Mouse (Mus musculus) CH12.LX (cell line): ENCODE results near the gene Kcnk7. TPM values are rescaled to one million over a fixed set of nuclear protein-coding genes. Genes with fewer than 3 reads are reported as not detected.

Source experiments
- DNase-seq: peaks from one replicate; pipeline ENCODE4 v3.0.0-alpha.2; 2013; ENCODE audit errors: extremely low read depth
- H3K27ac ChIP-seq: 2 replicates; pipeline ENCODE4 v1.5.1; 2012; ENCODE audit warnings: low read depth, mild to moderate bottlenecking, control low read depth, moderate library complexity; ENCODE audit not compliant: insufficient read depth
- H3K27me3 ChIP-seq: replicated peaks from 2 replicates; pipeline ENCODE3; 2012; ENCODE audit warnings: inconsistent platforms
- H3K36me3 ChIP-seq, 2 experiments: replicated peaks in 1 of 2; 2 replicates each; pipeline versions ENCODE3 to v1.6.1; 2012; ENCODE audit warnings: inconsistent platforms in 1 of 2, low read length in 1 of 2, mild to moderate bottlenecking in 1 of 2, mixed read lengths in 1 of 2, moderate library complexity in 1 of 2; ENCODE audit not compliant: control insufficient read depth in 1 of 2, insufficient read depth in 1 of 2
- H3K4me1 ChIP-seq, 2 experiments: 2 replicates each; pipeline ENCODE4 v1.6.1; 2012; ENCODE audit warnings: inconsistent platforms in 1 of 2, moderate library complexity in 1 of 2; ENCODE audit not compliant: insufficient read depth in 2 of 2, control insufficient read depth in 1 of 2
- H3K4me2 ChIP-seq: 2 replicates; pipeline ENCODE4 v1.6.1; 2012; ENCODE audit warnings: low read depth, mild to moderate bottlenecking, control low read depth; ENCODE audit not compliant: poor library complexity, insufficient read depth, severe bottlenecking
- H3K4me3 ChIP-seq, 3 experiments: fragments of 150-350 bp in 1 of 3; sonication (generic) in 1 of 3; replicated peaks in 1 of 3; 2 replicates each; pipeline versions ENCODE3 to v1.5.1; 2011 to 2012; ENCODE audit warnings: low read depth in 2 of 3, low read length in 2 of 3, mild to moderate bottlenecking in 2 of 3, moderate library complexity in 2 of 3, control low read depth in 1 of 3, improper control_type of control experiment in 1 of 3, inconsistent platforms in 1 of 3, mixed read lengths in 1 of 3; ENCODE audit not compliant: poor library complexity in 1 of 3
- H3K79me2 ChIP-seq: replicated peaks from 2 replicates; pipeline ENCODE4 v1.6.1; 2012; ENCODE audit warnings: mild to moderate bottlenecking, moderate library complexity; ENCODE audit not compliant: control insufficient read depth, poor library complexity, insufficient read depth, severe bottlenecking; ENCODE audit errors: extremely low read depth
- H3K9ac ChIP-seq: 2 replicates; pipeline ENCODE4 v1.6.1; 2012; ENCODE audit warnings: low read depth, mild to moderate bottlenecking, control low read depth, moderate library complexity; ENCODE audit not compliant: insufficient read depth
- H3K9me3 ChIP-seq: replicated peaks from 2 replicates; pipeline ENCODE3; 2012; ENCODE audit warnings: low read length, inconsistent platforms, mixed read lengths
- BHLHE40 ChIP-seq: IDR thresholded peaks from 2 replicates; pipeline ENCODE4 v1.6.1; 2011; ENCODE audit warnings: mild to moderate bottlenecking, low read depth, low read length, improper control_type of control experiment
- CHD1 ChIP-seq: IDR thresholded peaks from 2 replicates; pipeline ENCODE4 v1.6.1; 2012; ENCODE audit warnings: low read depth, low read length, improper control_type of control experiment, inconsistent platforms
- CHD2 ChIP-seq: IDR thresholded peaks from 2 replicates; pipeline ENCODE4 v1.6.1; 2011; ENCODE audit warnings: low read length, improper control_type of control experiment
- ELF1 ChIP-seq: IDR thresholded peaks from 2 replicates; pipeline ENCODE4 v1.6.1; 2014; ENCODE audit warnings: low read depth, mild to moderate bottlenecking, inconsistent platforms, low read length, improper control_type of control experiment
- ETS1 ChIP-seq: conservative IDR thresholded peaks from 2 replicates; pipeline ENCODE4 v1.6.1; 2012; ENCODE audit warnings: low read depth, mild to moderate bottlenecking, inconsistent platforms, low read length, improper control_type of control experiment, moderate library complexity
- GABPA ChIP-seq: IDR thresholded peaks from 2 replicates; pipeline ENCODE4 v1.6.1; 2012; ENCODE audit warnings: low read depth, low read length, improper control_type of control experiment, inconsistent platforms; ENCODE audit not compliant: insufficient replicate concordance
- IRF4 ChIP-seq: IDR thresholded peaks from 2 replicates; pipeline ENCODE4 v1.6.1; 2014; ENCODE audit warnings: low read depth, mild to moderate bottlenecking, inconsistent platforms, low read length, improper control_type of control experiment
- JUN ChIP-seq: IDR thresholded peaks from 2 replicates; pipeline ENCODE4 v1.6.1; 2011; ENCODE audit warnings: low read depth, mild to moderate bottlenecking, low read length, improper control_type of control experiment, moderate library complexity; ENCODE audit not compliant: insufficient read depth
- JUND ChIP-seq: conservative IDR thresholded peaks from 2 replicates; pipeline ENCODE4 v1.6.1; 2011; ENCODE audit warnings: low read depth, low read length, improper control_type of control experiment
- KAT2A ChIP-seq: IDR thresholded peaks from 2 replicates; pipeline ENCODE4 v1.6.1; 2012; ENCODE audit warnings: low read length, improper control_type of control experiment, inconsistent platforms; ENCODE audit not compliant: insufficient replicate concordance
- MAX ChIP-seq: IDR thresholded peaks from 2 replicates; pipeline ENCODE4 v1.6.1; 2011; ENCODE audit warnings: low read length, improper control_type of control experiment
- MEF2A ChIP-seq: IDR thresholded peaks from 2 replicates; pipeline ENCODE4 v1.6.1; 2014; ENCODE audit warnings: low read depth, mild to moderate bottlenecking, inconsistent platforms, low read length, improper control_type of control experiment, borderline replicate concordance
- MXI1 ChIP-seq: IDR thresholded peaks from 2 replicates; pipeline ENCODE4 v1.6.1; 2011; ENCODE audit warnings: mild to moderate bottlenecking, low read depth, low read length, improper control_type of control experiment
- NELFE ChIP-seq: IDR thresholded peaks from 2 replicates; pipeline ENCODE4 v1.6.1; 2011; ENCODE audit warnings: low read depth, low read length, improper control_type of control experiment
- PAX5 ChIP-seq: IDR thresholded peaks from 2 replicates; pipeline ENCODE4 v1.6.1; 2012; ENCODE audit warnings: low read length, inconsistent platforms, mixed read lengths
- RAD21 ChIP-seq: IDR thresholded peaks from 2 replicates; pipeline ENCODE4 v1.6.1; 2011; ENCODE audit warnings: low read depth, mild to moderate bottlenecking, low read length, improper control_type of control experiment, moderate library complexity
- RCOR1 ChIP-seq: conservative IDR thresholded peaks from 2 replicates; pipeline ENCODE4 v1.6.1; 2012; ENCODE audit warnings: low read depth, mild to moderate bottlenecking, inconsistent platforms, low read length, improper control_type of control experiment
- SIN3A ChIP-seq: IDR thresholded peaks from 2 replicates; pipeline ENCODE4 v1.6.1; 2012; ENCODE audit warnings: low read length, improper control_type of control experiment, inconsistent platforms
- SMC3 ChIP-seq: IDR thresholded peaks from 2 replicates; pipeline ENCODE4 v1.6.1; 2011; ENCODE audit warnings: low read depth, low read length, improper control_type of control experiment
- TBP ChIP-seq: conservative IDR thresholded peaks from 2 replicates; pipeline ENCODE4 v1.6.1; 2011; ENCODE audit warnings: low read depth, low read length, improper control_type of control experiment
- TCF12 ChIP-seq: IDR thresholded peaks from 2 replicates; pipeline ENCODE4 v1.6.1; 2014; ENCODE audit warnings: low read depth, mild to moderate bottlenecking, inconsistent platforms, low read length, improper control_type of control experiment
- USF1 ChIP-seq: IDR thresholded peaks from 2 replicates; pipeline ENCODE4 v1.6.1; 2014; ENCODE audit warnings: low read depth, mild to moderate bottlenecking, inconsistent platforms, low read length, improper control_type of control experiment
- USF2 ChIP-seq: conservative IDR thresholded peaks from 2 replicates; pipeline ENCODE4 v1.6.1; 2011; ENCODE audit warnings: low read depth, low read length, improper control_type of control experiment
- ZC3H11A ChIP-seq: IDR thresholded peaks from 2 replicates; pipeline ENCODE4 v1.6.1; 2012; ENCODE audit warnings: low read depth, mild to moderate bottlenecking, inconsistent platforms, low read length, improper control_type of control experiment
- ZKSCAN1 ChIP-seq: IDR thresholded peaks from 2 replicates; pipeline ENCODE4 v1.6.1; 2012; ENCODE audit warnings: low read depth, inconsistent platforms, low read length, improper control_type of control experiment, borderline replicate concordance
- ZMIZ1 ChIP-seq: IDR thresholded peaks from 2 replicates; pipeline ENCODE4 v1.6.1; 2012; ENCODE audit warnings: low read depth, mild to moderate bottlenecking, inconsistent platforms, low read length, improper control_type of control experiment
- dilution Hi-C: fragments of 300-500 bp; cut with MboI; formaldehyde crosslinking; loops from 2 replicates; pipeline ENCODE4 v1.14.3; 2020; ENCODE audit warnings: low sequenced_read_pairs; ENCODE audit not compliant: extremely low pct_unique_long_range_greater_than_20kb, extremely low pct_ligation_motif_present
- in situ Hi-C: fragments of 300-500 bp; cut with MboI; formaldehyde crosslinking; loops from 3 replicates; pipeline ENCODE4 v1.14.3; 2019; ENCODE audit warnings: low sequenced_read_pairs, low pct_ligation_motif_present, low pct_unique_long_range_greater_than_20kb, mixed read lengths
- polyA plus RNA-seq: library from polyadenylated mRNA; unstranded; fragments of >175 nt; gene quantifications from 2 replicates; pipeline ENCODE4 v1.2.1, GENCODE M21; 2012; ENCODE audit warnings: low read depth; ENCODE audit not compliant: insufficient read length
- total RNA-seq, 2 experiments: library from RNA; depleted of rRNA; stranded (reverse); fragments of 300-350 nt in 1 of 2; fragments of >200 nt in 1 of 2; gene quantifications; 2 replicates each; pipeline ENCODE4 v1.2.3; 2012 to 2014

Gene Kcnk7
- total and polyA plus RNA-seq, 3 experiments: 0.30 TPM; not detected in 2

DNA sequence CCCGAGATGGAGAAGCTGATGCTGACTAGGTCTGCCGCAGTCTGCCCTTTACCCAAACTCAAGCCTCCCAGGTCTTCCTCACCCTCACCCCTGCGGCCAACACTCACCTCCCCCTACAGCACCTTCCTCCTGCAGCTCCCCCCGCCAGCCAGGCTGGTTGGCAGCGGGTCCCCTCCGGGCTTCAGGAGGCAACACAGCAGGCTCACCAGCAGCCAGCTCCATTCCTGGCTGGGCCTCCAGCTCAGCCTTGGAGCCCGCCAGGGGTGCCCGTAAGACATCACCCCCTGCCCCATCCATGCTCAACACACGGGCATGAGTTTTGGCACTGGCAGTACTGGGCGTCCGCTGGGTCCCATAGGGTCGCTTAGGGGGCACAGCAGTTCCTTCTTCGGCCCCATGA is 19.2 kb upstream of the Kcnk7 start:
- H3K36me3 ChIP-seq: peaks cover 65 to 72% of the 10 kb centered on the region in 2 experiments
- H3K27me3 ChIP-seq: no peaks in the 10 kb centered on the region
- dilution Hi-C loops (no loop called here), in situ Hi-C loops (no loop called here)
- H3K27ac ChIP-seq: no peak overlapping the region
- DNase-seq: no peak
- peaks cover 7 to 10% of the 10 kb centered on the region in 2 experiments for H3K4me1 ChIP-seq
- peaks cover 13% of the 10 kb centered on the region for H3K79me2 ChIP-seq
- H3K9ac ChIP-seq: no peak overlapping the region
- H3K9me3 ChIP-seq: no peaks in the 10 kb centered on the region
- no peak overlapping the region for H3K4me3 ChIP-seq
- TF ChIP-seq RCOR1 (no peak), MXI1 (no peak), IRF4 (no peak), GABPA (no peak), PAX5 (no peak), USF2 (no peak), CHD1 (no peak), JUND (no peak), MAX (no peak), ETS1 (no peak), ZMIZ1 (no peak), ELF1 (no peak), USF1 (no peak), NELFE (no peak), JUN (no peak), SIN3A (no peak), KAT2A (no peak)
- H3K4me2 ChIP-seq: no peak overlapping the region

DNA sequence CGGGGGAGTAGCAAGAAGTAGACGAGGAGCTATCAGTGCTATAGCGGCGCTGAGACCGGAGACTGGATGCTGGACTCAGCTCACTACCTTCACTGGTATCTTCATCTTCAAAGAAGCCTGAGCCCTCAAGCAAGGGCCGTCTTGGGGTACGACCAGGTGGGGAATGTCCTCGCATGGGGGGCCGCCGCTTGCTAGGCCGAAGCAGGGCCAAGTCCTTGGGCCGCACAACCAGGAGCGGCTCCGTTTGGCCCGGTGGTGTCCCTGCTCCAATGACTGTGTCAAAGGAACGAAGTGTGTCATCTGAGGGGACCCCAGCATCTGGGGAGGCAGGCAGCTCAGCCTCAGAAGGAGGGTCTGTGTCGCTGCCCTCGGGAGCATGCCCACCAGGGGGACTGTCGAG is 18.7 kb upstream of the Kcnk7 start:
- Histone ChIP-seq H3K4me3 (no peak overlapping the region), H3K9me3 (no peaks in the 10 kb centered on the region), H3K9ac (no peak overlapping the region), H3K4me2 (no peak overlapping the region), H3K27ac (no peak overlapping the region), H3K36me3 (peaks cover 61 to 68% of the 10 kb centered on the region in 2 experiments), H3K79me2 (peaks cover 17% of the 10 kb centered on the region), H3K27me3 (no peaks in the 10 kb centered on the region), H3K4me1 (peaks cover 9 to 14% of the 10 kb centered on the region in 2 experiments)
- no peak for DNase-seq
- dilution Hi-C loops (no loop called here), in situ Hi-C loops (no loop called here)
- TF ChIP-seq TCF12: no peak
- no peak for TF ChIP-seq USF1
- TF ChIP-seq SMC3: no peak
- TF ChIP-seq BHLHE40: no peak
- no peak for TF ChIP-seq GABPA
- TF ChIP-seq CHD2: no peak
- no peak for TF ChIP-seq ZKSCAN1
- no peak for TF ChIP-seq MEF2A
- no peak for TF ChIP-seq ZC3H11A
- TF ChIP-seq TBP: no peak
- no peak for TF ChIP-seq USF2
- TF ChIP-seq NELFE: no peak
- TF ChIP-seq JUND: no peak
- TF ChIP-seq RAD21: no peak
